Mouse (Mus musculus): ENCODE data around the gene Tagln3.

Gene Tagln3

DNA sequence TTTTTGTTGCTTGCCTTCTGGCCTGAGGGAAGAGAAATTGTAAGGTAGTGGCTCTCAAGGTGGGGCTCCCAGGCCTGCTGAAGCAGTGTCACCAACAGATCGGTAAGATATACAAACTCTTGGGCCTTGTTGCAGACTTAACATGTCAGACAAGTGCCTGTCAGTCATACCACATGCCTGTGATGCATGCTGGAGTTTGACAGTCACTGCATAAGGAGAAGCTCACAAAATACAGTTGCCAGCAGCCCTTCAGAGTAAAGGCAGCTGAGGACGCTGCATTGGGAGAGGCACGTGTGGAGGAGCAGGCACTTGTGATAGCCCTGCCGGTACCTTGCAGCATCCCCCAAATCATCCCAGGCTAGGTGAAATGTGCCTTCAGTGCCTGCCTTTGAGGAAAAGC, 6.1 kb downstream of the Tagln3 start:
- no peak for DNase-seq

DNA sequence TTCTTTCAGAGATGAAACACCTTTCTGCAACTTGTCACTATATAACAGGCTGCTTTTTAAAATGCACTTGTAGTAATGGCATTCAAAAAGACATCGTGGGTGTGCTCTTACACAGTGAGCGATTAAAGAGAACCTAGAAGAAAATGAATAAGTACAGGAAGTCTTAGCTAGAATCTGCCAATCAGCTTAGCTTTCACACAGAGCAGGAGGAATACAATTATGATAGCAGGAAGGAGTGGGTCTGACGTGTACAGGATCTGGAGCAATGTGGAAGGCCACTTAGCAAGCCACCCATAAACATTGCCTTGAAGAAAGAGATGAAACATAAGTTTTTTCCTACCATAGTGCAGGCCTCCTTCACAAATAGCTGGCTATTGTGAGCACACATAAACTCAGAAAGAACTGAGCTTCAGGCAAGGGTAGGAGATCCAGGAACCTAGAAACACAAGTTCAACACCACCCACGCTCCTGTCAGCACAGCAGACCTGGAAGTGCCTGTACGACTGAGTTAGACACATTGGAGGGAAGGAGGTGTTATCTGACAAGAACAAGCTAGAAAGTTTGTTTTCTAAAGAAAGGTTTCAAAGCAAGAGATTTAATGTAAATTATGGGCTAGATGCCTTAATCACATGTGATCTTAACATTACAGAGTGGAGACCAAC, 9.8 kb downstream of the Tagln3 start:
- DNase-seq: no peak

DNA sequence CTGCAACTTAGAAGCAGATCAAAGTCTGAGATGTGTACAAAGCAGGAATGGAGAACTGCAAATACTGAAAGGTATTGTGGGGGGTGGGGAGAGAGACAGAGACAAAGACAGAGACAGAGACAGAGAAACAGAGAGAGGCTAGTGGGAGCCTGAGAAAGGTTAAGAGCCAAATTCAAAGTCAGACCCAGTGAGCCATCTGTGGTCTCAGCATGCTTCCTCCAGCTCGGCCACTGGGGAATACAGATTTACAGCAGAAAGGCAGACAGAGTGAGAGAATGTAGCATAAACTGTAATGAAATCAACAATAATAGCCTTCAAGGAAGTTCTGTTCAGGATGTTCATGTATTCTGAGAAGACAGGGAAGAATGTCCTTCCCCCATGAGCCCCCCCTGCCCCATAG, 10.5 kb downstream of the Tagln3 start:
- no peak for DNase-seq

DNA sequence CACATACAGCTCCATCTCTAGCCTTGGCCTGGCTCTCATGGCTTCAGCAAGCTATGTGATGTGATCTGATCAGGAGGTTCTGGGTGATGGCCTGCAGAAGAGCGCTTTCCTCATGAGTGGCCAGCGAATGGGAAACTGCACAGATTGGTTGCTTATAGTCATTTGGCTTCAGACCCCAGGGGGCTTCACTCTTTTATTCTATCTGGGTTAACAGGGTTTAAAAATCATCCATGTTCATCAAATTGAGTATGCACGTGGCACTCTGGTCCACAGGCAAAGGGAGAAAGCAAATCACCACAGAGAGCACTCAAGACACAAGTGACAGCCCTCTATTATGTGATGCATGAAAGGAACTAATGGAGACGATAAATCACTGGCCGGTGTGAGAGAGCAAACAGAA, 11.1 kb downstream of the Tagln3 start:
- no peak for DNase-seq

DNA sequence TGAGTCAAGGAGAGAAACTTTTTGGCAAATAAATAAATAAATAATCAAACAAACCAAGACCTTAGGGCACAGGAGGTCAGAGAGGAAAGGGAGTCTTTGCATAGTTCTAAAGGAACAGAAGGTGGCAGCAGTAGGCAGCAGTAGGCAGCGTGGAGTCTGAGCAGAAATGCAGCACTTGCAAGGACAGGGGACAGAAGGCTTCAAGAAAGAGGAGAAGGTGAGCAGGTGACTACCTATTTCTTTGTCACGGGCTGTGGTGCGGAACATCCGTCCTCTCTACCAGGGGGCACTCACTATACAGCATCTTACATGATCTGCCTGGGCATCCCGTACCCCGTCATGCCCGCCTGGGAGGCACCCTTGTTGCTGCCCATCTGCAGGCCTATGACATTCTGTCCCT, 13.1 kb downstream of the Tagln3 start:
- no peak for DNase-seq

DNA sequence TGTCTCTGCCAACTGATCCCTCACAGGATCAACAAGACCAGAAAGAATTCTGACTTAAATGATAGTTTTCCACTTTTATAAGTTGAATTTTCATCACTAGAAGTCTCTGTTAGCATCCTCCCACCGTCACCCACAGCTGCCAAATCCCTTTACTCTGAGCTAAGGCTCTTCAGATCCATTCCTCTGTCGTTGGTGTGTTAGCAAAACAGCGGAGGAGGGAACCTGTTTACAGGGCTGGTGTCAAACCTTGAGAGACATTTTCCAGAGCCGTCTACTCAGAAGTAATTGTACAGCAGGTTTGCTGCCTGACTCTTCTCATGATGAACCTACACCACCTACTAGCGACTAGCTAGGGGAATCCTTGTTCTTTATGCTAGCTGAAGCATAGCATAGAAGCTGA, 25.1 kb downstream of the Tagln3 start:
- no peak for DNase-seq

DNA sequence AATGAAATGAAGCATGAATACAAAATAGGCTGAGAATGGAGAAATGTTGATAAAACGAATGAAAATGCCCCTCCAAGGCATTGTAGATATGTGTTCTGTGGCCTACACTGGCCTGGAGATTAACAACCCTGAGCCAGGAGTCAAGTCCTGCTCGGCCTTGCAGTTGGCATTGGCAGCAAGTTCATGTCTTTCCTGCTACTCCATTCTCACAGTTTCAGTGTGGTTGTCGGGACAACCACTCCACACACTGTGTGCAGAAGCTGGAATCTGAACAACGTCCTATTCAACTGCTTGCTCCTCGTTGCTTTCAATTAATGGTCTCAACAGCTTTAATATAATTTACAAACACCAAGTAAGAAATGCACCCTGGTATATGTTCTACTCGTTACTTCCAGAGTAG, 26.4 kb downstream of the Tagln3 start:
- DNase-seq: no peak

DNA sequence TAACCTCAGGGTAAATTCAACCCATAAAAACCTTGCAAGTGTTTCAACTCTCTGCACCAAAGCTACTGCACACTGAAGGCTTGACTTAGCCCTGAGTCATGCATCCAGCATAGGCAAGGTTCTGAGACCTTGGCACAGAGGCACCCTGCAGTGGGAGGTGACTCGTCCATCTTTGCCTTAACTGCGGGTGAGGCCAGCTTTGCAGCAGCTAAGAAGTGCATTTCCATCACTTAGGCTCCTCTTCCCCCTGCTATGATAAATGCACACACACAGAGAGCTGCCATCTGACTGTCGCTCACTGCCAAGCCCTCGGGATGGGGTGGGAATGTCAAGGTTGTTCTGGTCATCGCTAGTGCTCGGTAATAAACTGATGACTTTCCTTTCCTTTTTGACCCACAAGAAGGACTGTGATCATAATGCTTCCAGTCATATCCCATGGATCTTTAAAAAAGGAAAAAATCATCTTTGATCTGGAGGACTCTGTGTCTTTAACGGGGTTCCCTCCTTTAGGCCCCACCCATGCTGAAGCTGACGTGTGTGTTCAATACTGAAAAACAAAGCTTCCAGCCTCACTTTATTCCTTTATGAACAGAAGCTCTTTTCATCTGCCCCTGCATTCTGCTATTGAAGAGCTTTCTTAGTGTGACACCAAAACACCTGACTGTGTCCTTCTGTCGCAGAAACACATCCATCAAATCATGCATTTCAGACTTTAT, 28.8 kb downstream of the Tagln3 start:
- DNase-seq: no peak

DNA sequence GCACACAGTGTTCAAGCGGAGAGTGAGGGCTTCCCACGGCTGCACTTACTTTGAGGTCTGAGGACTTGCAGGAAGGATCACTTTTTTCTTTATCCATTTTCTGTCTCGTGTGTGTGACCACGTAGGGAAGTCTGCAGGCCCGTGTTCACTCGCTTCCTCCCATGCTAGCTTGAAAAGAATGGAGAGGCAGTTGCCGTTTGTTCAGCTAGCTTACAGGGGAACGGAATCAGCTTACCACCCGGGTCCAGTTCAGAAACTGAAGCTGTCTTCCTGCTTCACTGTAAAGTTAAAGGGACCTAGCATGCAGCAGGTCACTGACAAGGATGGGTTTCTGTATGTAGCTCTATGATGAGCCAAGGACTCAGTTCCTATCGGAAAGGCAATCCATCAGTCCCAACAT, 30.9 kb downstream of the Tagln3 start, which contains the start of gene Tmprss7:
Gene Tmprss7 (minus strand): TSS at position 101 of the 400 bp plus-strand sequence.
- DNase-seq: no peak

DNA sequence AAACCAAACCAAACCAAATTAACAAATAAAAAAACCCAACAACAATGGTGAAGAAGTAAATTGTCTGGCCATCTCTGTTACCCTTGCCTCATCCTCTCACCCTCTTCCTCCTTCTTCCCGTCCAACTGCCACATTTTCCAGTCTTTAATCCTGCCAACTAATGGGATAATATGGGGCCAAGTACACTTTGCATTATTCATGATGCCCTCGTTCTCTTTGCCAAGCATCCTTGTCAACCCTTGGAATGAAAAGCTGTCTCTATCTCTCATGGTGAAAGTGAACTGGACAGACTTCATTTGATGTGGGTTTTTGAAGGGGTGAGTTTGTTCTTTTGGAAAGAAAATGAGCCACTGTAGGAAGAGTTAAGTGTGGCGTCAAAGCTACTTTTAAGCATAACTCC, 31.6 kb downstream of the Tagln3 start:
- no peak for DNase-seq

DNA sequence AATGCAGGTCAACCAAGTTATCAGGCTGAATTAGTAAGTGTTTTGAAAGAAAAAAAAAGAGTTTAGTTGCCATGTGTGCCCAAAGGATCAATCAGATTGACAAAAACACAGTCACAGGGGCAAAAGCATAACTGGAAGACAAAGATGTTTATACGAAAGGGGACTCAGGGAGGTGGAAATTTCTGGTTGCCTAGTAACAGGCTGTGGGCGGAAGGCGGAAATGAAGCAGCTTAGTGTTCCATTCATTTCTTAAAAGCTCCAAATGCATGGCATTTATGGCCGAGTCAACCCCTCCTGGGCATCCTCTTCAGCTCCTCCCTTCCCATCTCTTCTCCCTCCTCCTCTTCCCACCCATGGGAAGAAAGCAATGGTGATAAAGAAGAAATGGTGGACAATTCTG, 34.2 kb downstream of the Tagln3 start:
- peak; percentile 22 for DNase-seq

DNA sequence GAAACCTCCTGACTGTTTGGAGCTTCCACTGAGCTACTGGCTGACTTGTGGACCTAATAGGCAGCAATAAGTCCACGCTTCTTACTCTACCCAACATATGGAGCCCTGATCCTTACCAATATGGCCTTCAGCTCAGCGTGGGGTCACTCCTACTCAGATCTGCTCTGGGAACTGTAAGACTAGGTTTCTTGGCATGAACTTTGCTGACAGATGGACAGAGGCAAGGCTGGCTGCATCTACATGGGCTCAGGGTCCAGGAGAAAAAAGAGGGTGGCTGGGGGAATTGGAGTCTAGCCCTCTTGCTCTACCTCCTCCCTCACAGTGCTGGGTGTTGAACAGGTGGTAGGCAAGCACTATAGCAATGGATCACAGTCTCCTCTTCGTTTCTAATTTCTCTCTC, 37.6 kb downstream of the Tagln3 start:
- no peak for DNase-seq

DNA sequence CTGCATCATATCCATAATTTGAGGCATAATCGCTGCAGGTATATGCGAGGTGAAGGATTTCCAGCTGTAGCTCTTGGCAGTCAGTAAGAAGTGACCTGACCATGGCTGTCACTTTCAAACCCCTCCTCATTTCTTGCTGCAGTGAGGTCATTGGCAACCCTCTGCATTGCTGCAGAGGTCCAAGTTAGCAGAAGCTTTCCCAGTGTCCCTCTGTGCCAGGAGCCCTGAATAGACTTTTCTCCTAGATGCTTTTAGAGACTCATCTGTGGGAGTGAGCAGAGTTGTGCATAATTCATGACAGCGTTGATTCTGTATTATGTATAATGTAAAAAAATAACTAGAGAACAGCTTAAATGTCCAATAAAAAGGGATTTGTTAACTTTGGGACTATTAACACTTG, 39.1 kb downstream of the Tagln3 start:
- DNase-seq: no peak

DNA sequence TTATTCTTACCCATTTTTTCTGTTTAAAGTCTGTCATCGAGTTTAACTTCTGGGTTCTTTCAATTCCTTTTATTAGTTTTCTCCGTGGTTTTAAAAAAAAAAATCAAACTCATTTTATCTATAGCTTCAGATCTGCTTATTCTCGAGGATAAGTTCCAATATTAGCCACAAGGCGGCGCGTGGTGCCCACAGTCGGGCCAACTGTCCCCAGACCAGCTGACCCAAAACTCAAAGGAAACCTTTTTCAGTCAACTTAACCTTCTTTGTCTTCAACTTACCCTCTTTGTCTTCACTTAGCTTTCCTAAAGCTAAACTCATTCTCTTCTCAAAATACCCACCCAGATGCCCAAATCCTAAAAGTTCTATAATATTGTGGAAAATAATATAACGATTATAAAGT, 39.6 kb downstream of the Tagln3 start:
- DNase-seq: peak; percentile 75

DNA sequence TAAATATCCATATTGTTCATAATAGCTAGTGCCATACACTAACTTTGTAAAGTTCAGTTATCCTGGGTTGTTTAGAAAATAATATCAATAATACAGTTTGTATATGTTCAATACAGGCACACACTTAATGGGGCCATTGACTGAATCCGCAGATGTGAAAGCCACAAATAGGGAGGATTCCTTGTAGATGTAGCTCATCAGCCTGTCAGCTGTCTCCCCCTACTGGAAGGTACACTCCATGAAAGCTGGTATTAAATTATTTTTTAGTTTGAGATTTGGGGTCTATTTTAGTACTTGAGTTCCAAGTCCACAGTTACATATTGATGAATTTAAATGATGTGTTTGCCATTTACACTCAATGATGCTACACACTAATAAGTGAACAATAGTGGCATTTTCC, 47.9 kb downstream of the Tagln3 start:
- DNase-seq: no peak

DNA sequence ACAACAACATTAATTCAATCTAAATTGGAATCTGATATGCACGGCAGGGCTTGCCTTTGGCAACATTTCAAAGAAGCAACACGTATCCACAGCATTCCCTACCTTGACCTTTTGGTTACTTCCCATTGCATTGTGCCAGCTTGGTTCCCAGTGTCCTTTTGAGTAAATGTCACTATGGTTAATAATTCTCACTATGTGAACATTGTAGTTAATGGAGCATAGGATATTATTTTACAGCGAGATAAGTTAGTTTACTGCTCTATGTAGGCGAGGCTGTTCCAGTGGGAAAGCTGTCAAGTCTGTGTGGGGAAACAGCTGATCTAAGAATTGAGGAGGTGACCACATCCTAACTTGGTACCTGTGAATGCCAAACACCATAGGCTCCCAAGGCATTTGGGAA, 54.4 kb downstream of the Tagln3 start:
- DNase-seq: no peak

DNA sequence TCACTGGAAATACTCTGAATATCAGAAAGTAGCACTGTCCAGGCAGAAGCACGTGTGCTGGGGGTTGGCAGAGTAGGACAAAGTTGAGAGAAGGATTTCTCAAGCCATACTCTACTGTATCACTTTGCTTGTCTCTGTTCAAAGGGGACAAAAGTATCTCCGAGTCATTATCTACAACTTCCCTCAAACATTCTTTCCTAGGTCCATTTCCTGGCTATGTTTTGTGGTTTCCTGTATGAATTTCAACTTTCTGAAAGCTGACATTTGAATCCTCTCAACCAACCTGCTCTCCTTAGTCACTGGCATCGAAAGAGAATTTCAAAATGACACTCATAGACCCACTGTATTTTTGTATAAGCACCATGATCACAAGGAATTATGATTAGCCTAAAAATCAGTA, 56.2 kb downstream of the Tagln3 start:
- DNase-seq: no peak

DNA sequence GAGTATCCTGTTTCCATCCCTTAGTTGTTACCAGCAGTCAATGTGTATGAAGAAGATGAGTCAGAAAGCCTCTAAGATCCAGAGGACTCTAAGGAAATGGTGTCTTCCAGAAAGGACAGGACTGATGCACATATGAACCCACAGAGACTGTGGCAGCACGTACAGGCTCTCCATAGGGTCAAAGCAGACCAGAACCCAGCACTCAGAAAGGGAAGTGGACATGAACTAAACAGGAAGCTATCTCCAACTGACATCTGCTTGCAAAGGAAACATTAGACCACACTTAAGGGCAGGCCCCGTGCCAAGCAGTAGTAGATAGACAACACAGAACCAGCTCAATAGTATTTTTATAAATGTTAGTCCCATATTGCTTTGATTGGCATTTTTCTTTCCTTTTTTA, 58.3 kb downstream of the Tagln3 start:
- no peak for DNase-seq

DNA sequence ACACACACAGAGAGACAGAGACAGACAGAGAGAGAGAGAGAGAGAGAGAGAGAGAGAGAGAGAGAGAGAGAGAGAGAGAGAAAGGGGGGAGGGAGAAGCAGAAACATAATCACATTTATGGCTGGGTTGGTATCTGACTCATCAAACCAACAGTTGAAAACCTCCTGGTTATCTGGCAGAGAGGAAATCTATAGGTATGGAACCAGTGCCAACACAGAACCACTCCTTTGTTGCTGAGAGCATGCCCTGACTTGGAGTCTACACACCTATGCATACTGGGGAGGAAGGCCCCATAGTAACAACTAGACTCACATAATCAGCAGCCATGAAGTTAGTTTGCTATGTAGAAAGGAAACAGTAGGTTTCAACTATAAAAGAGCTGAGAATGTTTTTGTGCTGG, 62.0 kb downstream of the Tagln3 start:
- no peak for DNase-seq

Data from right cerebral cortex, postnatal 4 days (tissue).